8 mouse cellular contexts compared by ENCODE assay signal in genomic region chr14:31640890-31641505, GRCm38 (mm10). TPM values are rescaled to one million over a fixed set of nuclear protein-coding genes. Genes with fewer than 3 reads are reported as not detected.
A peak's percentile ranks its signal among the peaks of the same experiment; 100 is the strongest.
DNase-seq lines count a peak whose midpoint lies in the region; ATAC-seq and TF ChIP-seq lines count a peak whose summit lies in the region.

Gene Btd, plus strand, starts transcription at chr14:31641028.
Gene Hacl1, minus strand, starts transcription at chr14:31641286.

- no peaks in the 10 kb centered on the region for H3K9me3 ChIP-seq in ES-Bruce4 (replicated peaks; ENCODE audit: control insufficient read depth, insufficient read depth, low read length, poor library complexity, severe bottlenecking)
- H3K9me3 ChIP-seq in forebrain, embryonic 12.5 days, result no peaks in the 10 kb centered on the region
- no peaks in the 10 kb centered on the region for H3K9me3 ChIP-seq in heart, postnatal 0 days (replicated peaks; ENCODE audit: control insufficient read depth, low read length)
- no peaks in the 10 kb centered on the region for H3K9me3 ChIP-seq in neural tube, embryonic 15.5 days (replicated peaks)

- H3K4me2 ChIP-seq in forebrain, embryonic 12.5 days, result peak within 1 kb of the TSS; percentile 93
- peak within 1 kb of the TSS; percentile 92 for H3K4me2 ChIP-seq in heart, postnatal 0 days (ENCODE audit: low read depth, low read length)
- peak within 1 kb of the TSS; percentile 96 for H3K4me2 ChIP-seq in neural tube, embryonic 15.5 days

- under 1% methylated on average over 30 of the region's 30 CpGs for WGBS in forebrain, embryonic 12.5 days
- under 1% methylated on average over 30 of the region's 30 CpGs for WGBS in heart, postnatal 0 days
- under 1% methylated on average over 30 of the region's 30 CpGs for WGBS in neural tube, embryonic 15.5 days

- peak; percentile 97 for ATAC-seq in forebrain, embryonic 12.5 days (ENCODE audit: low FRiP score)
- peak; percentile 98 for ATAC-seq in heart, postnatal 0 days (ENCODE audit: insufficient read depth, low read depth)
- ATAC-seq in neural tube, embryonic 15.5 days (ENCODE audit: low FRiP score), result peak; percentile 97

- peak within 1 kb of the TSS; percentile 84 for H3K4me3 ChIP-seq in ES-Bruce4 (ENCODE audit: low read depth, low read length)
- peak within 1 kb of the TSS; percentile 69 for H3K4me3 ChIP-seq in forebrain, embryonic 12.5 days (replicated peaks)
- peak within 1 kb of the TSS; percentile 78 for H3K4me3 ChIP-seq in heart, postnatal 0 days (ENCODE audit: low read depth, low read length)
- H3K4me3 ChIP-seq in neural tube, embryonic 15.5 days (replicated peaks), result peak within 1 kb of the TSS; percentile 82

- H3K27ac ChIP-seq in ES-Bruce4 (ENCODE audit: insufficient read depth, low read length), result peak within 1 kb of the TSS; percentile 59; the same call in 1 of the 2 replicates
- peak within 1 kb of the TSS; percentile 81 for H3K27ac ChIP-seq in forebrain, embryonic 12.5 days
- H3K27ac ChIP-seq in heart, postnatal 0 days (ENCODE audit: low read depth), result peak within 1 kb of the TSS; percentile 81
- peak within 1 kb of the TSS; percentile 92 for H3K27ac ChIP-seq in neural tube, embryonic 15.5 days (replicated peaks)

- DNase-seq in c-Kit-positive CD71-positive TER-119-positive erythroid progenitor cells, embryonic 14.5 days (ENCODE audit: low spot score), result peak; percentile 93
- DNase-seq in heart, postnatal 0 days (ENCODE audit: low spot score), result peak; percentile 97
- peak; percentile 88 to 92 for DNase-seq in kidney, postnatal 4 days
- peak; percentile 93 to 95 for DNase-seq in lung, adult 18-20 months
- peak; percentile 88 for DNase-seq in testis, postnatal 14 days (ENCODE audit: low spot score)

- no peak for TF ChIP-seq CTCF in ES-Bruce4 (IDR thresholded peaks at IDR 0.05; ENCODE audit: low read depth, low read length)
- no peak for TF ChIP-seq CTCF in heart, postnatal 0 days (IDR thresholded peaks at IDR 0.05; ENCODE audit: low read depth)

- H3K9ac ChIP-seq in ES-Bruce4 (ENCODE audit: low read depth, poor library complexity, severe bottlenecking), result peak within 1 kb of the TSS; percentile 5
- peak within 1 kb of the TSS; percentile 66 for H3K9ac ChIP-seq in forebrain, embryonic 12.5 days
- H3K9ac ChIP-seq in heart, postnatal 0 days (replicated peaks; ENCODE audit: low read depth, low read length), result peak within 1 kb of the TSS; percentile 72
- H3K9ac ChIP-seq in neural tube, embryonic 15.5 days (replicated peaks), result peak within 1 kb of the TSS; percentile 67

- H3K4me1 ChIP-seq in ES-Bruce4 (ENCODE audit: control insufficient read depth, insufficient read depth, low read length), result no peaks in the 10 kb centered on the region
- peaks cover 18% of the 10 kb centered on the region for H3K4me1 ChIP-seq in forebrain, embryonic 12.5 days
- H3K4me1 ChIP-seq in heart, postnatal 0 days (ENCODE audit: control insufficient read depth, insufficient read depth), result peaks cover 14% of the 10 kb centered on the region
- peaks cover 17% of the 10 kb centered on the region for H3K4me1 ChIP-seq in neural tube, embryonic 15.5 days

- H3K36me3 ChIP-seq in ES-Bruce4 (ENCODE audit: control insufficient read depth, insufficient read depth, low read length, poor library complexity, severe bottlenecking), result no peaks in the 10 kb centered on the region
- H3K36me3 ChIP-seq in forebrain, embryonic 12.5 days (replicated peaks), result no peaks in the 10 kb centered on the region
- H3K36me3 ChIP-seq in heart, postnatal 0 days (replicated peaks; ENCODE audit: control insufficient read depth, insufficient read depth, low read length), result no peaks in the 10 kb centered on the region
- H3K36me3 ChIP-seq in neural tube, embryonic 15.5 days, result no peaks in the 10 kb centered on the region

- H3K27me3 ChIP-seq in ES-Bruce4 (ENCODE audit: control insufficient read depth, insufficient read depth, low read length, poor library complexity, severe bottlenecking), result no peaks in the 10 kb centered on the region
- no peaks in the 10 kb centered on the region for H3K27me3 ChIP-seq in forebrain, embryonic 12.5 days
- no peaks in the 10 kb centered on the region for H3K27me3 ChIP-seq in heart, postnatal 0 days (ENCODE audit: control insufficient read depth, insufficient read depth, low read length)
- H3K27me3 ChIP-seq in neural tube, embryonic 15.5 days (replicated peaks), result no peaks in the 10 kb centered on the region

- TF ChIP-seq EP300 in ES-Bruce4 (IDR thresholded peaks at IDR 0.05; ENCODE audit: insufficient read depth, low read depth, low read length), result 0 out of 2 replicates have a peak, but pooled peaks have one; percentile 12
- no peak for TF ChIP-seq EP300 in heart, postnatal 0 days (IDR thresholded peaks at IDR 0.05; ENCODE audit: low read depth)

- TF ChIP-seq POLR2A in ES-Bruce4 (IDR thresholded peaks at IDR 0.05; ENCODE audit: insufficient read depth, low read length), result no peak

RNA-seq across cellular contexts. Expression of gene Btd, which starts in this region (rescaled TPM):
- polyA plus RNA-seq in ES-Bruce4 (2011; ENCODE audit: insufficient read depth, insufficient read length, low read depth, missing spikeins), result 6.8 and 7.0 TPM in 2 replicates
- 13.9 and 15.2 TPM in 2 replicates for polyA plus RNA-seq in forebrain, embryonic 12.5 days (2016; fragmentation: Nextera tagmentation; extraction: Ambion mirVana)
- total RNA-seq in heart, postnatal 0 days (2014; rRNA removed; ENCODE audit: low replicate concordance), result 29.0 and 43.1 TPM in 2 replicates
- polyA plus RNA-seq in heart, postnatal 0 days (2015; fragmentation: Nextera tagmentation; extraction: Ambion mirVana), result 14.6 and 15.0 TPM in 2 replicates
- polyA plus RNA-seq in neural tube, embryonic 15.5 days (2015; fragmentation: Nextera tagmentation; extraction: Ambion mirVana), result 15.6 and 19.0 TPM in 2 replicates

RNA-seq across cellular contexts. Expression of gene Hacl1, which starts in this region (rescaled TPM):
- 20.9 and 26.0 TPM in 2 replicates for polyA plus RNA-seq in ES-Bruce4 (2011; ENCODE audit: insufficient read depth, insufficient read length, low read depth, missing spikeins)
- polyA plus RNA-seq in forebrain, embryonic 12.5 days (2016; fragmentation: Nextera tagmentation; extraction: Ambion mirVana), result 6.9 and 8.9 TPM in 2 replicates
- 22.4 and 25.5 TPM in 2 replicates for total RNA-seq in heart, postnatal 0 days (2014; rRNA removed; ENCODE audit: low replicate concordance)
- polyA plus RNA-seq in heart, postnatal 0 days (2015; fragmentation: Nextera tagmentation; extraction: Ambion mirVana), result 9.2 and 12.2 TPM in 2 replicates
- 7.9 and 11.0 TPM in 2 replicates for polyA plus RNA-seq in neural tube, embryonic 15.5 days (2015; fragmentation: Nextera tagmentation; extraction: Ambion mirVana)

Comparison
In these comparisons a context has a peak if more than half of its experiments do, and no peak if none do; other contexts are left out.
1. Peak in every context shown above with its lines: DNase-seq, ATAC-seq, H3K4me3 ChIP-seq and H3K27ac ChIP-seq.
2. H3K9ac ChIP-seq: peak in every context shown above with its lines; median percentile 72 in heart, postnatal 0 days; 67 in neural tube, embryonic 15.5 days; 66 in forebrain, embryonic 12.5 days; 5 in ES-Bruce4.